Mouse (Mus musculus) c-Kit-positive CD71-positive TER-119-positive erythroid progenitor cells, embryonic 14.5 days (primary cell): ENCODE measurements around the gene Slc23a2.

Source experiments
- DNase-seq: peaks from one replicate; pipeline ENCODE4 v3.0.0-alpha.2; 2013; ENCODE audit warnings: low spot score

Gene Slc23a2

DNA sequence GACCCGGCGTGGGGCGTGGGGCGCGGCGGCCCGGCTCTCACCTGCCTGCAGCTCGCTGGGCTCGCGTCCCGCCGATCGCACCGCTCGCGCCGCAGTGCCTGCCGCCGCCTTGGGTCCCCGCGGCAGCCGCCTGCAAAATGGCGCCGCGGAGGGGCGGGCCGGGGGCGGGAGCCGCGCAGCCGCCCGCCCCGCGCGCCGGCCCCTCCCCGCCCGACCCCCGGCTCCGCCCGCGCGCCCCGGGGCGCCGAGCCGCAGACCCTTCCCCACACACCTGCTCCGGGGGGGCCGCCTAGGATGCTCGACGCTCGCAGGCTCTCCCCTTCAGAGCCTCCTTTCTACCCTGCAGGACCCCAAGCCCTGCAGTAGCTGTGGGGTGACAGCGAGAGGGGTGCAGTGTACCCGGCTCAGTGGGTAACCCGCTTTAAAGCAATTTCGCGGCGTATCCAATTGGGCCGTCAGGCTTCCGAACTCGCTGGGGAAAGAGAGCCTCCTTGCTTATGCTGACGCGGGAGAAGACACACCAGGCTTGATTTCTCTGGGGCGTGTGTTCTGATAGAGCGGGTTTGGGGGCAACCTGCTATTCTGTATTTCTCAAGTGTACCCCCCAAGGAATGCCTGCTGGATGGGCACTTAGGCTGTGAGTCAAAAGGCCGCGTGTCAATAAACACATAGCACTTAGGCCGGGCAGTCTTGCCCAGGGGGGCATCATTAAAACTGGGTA lies at the start of gene Slc23a2:
Slc23a2 (minus strand) TSS at position 138 of the 721 bp plus-strand sequence.
- no peak for DNase-seq

DNA sequence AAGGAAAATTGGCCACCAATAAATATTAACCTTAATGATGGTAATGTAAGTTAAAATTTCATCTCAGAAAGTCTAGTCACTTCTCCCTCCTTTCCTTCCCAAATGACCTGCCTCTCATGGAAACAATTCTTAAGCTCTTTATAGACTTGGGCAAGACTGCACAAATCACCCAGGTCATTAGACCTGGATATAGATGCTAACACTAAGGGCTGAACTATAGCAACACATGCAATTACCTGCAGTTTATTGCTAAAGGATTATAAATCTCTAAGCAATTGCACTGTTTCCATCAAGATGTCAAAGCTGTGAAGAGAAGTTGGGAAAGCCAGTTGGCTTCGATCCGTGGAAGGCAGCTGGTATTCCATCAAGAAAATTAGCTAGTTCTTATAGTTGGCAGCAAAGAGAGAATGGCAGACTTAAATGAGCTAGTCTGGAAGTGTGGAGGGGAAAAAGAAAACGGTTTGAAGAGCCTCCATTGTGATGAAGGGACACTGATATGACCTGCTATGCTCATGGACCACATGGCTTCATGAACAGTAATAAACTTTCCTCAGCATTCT lies 45.8 kb upstream of the Slc23a2 start:
- DNase-seq, result no peak

DNA sequence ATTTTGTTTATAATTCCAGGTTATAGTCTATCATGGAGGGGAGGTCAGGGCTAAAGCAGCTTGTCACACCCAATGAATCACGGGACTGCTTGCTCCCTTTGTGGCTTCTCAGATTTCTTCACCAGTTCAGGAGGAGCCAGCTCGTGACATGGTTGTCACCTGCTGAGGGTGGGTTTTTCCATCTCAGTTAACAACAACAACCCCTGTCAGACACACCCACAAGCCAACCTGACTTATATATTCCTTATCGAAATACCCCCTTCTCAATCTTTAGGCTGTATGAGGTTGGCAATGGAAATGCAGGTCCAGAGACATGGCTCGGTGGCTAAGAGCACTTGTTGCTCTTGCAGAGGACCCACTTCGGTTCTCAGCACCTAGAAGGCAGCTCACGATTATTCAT lies 39.0 kb upstream of the Slc23a2 start:
- DNase-seq, result no peak

DNA sequence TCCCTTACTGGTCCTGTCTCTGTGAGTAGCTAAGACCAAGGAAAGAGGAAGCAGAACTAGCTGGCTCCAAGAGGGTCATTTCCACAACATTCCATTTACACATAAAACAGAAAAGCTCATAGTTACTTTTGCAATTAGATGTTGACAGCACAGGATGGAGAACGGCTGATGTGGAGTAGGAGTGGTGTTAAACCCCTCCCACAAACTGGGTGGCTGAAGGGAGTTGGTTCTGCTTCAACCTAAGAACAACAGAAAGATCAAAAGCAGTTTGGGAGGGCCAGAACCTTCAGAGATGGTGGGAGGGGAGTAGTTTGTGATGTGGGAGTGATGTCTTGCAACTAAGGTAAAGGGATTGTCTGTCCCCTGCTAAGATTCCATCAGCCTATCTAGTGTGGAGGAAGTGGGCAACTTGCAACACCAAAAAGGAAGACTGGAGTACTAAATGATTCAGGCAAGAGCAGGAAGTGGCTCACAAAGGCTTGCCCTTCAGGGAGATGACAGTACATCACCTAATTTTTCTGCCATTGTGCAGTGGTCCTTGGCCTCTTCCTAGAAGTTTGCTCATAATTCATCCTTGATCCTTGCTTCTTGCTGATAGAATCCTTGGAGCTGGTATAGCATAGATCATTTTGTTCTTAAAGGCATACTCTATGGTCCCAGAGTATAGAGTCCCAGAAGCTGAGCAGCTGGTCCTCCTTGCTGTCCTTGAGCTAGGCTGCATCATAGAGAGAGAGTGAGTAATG lies 35.7 kb upstream of the Slc23a2 start:
- DNase-seq, result no peak

DNA sequence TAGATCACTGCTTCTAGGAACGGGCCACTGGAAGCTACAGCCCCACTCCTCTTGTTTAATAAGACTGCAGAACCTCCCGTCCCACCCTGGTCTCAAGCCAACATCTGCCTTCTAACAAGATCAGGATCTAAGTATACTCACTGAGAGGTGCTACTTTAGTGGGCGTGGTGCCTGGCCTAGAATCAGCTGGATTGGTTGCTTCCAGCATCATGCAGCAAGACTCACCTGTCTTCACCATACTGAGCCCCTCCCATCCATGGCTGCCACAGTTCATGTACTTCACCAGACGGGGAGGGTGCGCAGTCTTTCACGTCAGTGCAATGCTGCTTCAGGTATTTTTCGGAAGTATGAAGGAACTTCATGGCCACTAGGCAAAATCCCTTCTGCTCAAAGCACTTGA lies 34.5 kb upstream of the Slc23a2 start:
- no peak for DNase-seq

DNA sequence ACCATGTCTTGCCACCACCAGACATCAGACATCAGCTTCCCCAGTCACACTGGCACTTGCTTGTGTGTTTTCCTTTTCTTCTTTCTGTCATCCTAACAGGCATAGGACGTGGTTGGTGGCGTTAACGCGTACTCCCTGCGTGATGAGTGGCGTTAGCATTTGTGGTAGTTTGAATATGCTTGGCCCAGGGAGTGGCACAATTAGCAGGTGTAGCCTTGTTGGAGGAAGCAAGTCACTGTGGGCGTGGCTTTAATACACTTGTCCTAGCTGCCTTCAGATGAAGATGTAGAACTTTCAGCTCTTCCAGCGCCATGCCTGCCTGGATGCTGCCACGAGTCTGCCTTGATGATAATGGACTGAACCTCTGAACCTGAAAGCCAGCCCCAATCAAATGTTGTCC lies 32.5 kb upstream of the Slc23a2 start:
- no peak for DNase-seq

DNA sequence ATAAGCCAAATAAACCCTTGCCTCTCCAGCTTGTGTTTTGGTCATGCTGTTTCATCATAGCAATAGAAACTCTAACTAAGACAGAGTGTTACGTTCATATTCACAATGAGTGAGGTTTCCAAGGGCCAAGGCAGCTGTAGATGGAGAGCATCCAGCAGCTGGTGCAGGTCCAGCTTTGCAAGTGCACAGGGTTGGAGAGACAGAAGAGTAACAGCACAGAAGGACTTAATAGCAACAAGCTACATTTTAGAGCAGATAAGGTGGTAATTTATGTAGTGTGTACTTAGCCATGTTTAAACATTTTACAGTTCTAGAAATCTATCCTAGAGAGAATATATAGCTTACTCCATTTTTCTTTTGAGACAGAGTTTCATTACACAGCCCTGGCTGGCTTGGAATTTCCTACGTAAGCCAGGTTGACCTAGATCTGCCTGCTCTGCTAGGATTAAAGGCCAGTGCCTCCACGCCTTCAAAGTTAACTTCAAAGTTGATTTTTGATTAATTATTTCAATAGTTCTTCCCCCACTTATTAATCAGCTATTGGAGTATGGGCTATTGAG lies 31.5 kb upstream of the Slc23a2 start:
- DNase-seq, result no peak

DNA sequence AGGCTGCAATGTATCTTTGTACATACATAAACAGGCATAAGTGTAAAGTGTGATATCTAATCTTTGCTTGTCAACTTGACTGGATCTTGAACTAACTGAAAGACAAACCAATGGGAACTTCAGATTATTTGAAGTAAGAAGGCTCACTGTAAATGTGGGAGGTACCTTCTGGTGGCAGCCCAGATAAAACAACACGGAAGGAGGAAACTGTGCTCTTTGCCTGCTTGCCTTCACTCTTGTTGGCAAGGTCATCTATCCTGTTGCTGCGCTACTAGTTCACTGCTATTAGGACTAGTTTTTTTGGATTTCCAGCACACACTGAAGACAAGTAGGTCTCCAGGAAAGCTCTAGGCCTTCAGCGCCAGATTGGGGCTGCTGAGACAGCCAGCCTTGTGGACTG lies 29.1 kb upstream of the Slc23a2 start:
- no peak for DNase-seq

DNA sequence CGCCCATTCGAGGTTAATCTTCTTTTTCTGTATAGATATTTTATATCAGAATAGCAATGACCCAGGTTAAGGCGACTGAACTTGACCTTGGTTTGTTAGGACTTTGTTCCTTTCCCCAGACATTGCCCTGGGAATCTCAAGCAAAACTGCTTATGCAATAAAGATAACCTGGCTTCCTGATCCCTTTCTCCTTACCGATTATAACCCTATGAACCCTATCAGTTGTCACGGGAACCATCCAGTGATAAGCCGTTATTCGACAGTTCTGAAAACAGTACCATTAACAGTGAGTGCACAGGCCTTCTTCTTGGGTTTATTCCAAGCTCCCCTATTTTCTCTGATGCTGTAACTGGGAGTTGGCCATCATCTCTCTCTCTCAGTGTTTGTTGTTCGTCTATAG lies 27.0 kb upstream of the Slc23a2 start:
- no peak for DNase-seq

DNA sequence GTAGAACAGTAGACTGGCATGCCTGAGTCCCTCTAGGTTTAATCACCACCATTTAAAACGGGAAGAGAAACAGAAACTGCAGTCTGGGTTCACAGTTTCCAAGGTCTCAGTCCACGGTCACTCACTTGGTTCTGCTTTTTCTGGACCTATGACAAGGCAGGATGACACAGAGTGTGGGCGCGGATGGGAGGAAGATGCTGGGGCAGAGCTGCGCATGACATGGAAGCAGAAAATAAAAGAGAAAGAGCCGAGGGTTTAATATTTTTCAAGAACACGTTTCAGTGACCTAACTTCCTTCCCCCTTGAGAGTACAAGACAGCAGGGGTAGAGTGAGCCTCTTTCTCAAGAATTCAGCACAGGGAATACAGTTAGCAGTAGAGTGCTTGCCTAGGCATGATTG lies 24.2 kb upstream of the Slc23a2 start:
- no peak for DNase-seq

DNA sequence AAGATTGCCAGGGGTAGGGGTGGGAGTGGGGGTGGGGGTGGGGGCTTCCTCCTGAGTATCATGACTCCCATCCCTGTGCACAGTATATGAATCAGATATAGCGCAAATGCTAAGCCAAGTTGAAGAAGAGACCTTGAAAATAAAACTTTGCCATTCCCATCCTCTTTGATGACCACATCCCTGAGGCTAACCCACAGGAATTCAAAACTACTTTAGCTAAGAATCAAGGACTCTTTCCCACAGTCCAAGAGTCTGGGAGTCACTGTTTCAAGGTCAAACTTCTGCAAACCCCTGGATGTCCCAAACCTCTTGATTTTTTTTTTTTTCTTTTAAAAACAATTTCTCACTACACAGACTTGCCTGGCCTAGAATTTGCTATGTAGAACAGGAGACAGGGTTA lies 18.7 kb upstream of the Slc23a2 start:
- no peak for DNase-seq

DNA sequence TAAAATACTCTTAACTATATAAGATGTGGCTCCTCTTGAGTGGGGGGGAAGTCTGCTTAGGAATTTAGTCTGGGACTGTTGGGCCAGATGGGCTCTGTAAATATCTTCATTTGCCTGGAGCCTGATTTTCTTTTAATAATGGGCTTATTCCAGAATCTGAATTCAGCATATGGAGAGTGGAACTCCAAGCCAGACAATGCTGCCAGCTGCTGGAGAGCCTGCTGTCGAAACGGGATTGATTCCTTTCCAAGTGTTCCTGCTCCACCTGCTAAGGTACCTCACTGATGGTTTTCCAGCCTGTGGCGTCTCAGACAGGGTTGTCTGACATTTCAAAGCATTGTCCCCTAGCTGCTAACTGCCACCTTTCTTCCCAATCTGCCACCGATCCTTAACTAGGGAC lies 12.6 kb upstream of the Slc23a2 start:
- no peak for DNase-seq

DNA sequence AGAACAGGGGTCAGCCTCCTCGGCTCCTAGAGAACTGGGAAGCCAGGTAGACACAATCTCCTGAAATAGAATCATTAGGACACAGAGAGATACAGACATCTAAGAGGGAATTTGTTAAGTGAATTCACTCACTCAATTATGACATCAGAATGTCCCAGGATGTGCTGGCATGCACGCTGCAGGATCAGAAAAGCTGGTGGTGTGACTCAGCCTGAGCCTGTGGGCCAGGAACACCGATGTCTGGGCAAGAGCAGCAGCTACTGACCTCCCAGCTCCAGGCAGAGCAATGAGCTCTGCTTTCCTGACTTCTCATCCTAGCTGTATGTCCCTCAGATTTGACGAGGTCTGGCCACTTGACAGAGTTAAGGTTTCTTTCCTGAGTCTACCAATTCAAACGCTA lies 7.8 kb upstream of the Slc23a2 start:
- no peak for DNase-seq

DNA sequence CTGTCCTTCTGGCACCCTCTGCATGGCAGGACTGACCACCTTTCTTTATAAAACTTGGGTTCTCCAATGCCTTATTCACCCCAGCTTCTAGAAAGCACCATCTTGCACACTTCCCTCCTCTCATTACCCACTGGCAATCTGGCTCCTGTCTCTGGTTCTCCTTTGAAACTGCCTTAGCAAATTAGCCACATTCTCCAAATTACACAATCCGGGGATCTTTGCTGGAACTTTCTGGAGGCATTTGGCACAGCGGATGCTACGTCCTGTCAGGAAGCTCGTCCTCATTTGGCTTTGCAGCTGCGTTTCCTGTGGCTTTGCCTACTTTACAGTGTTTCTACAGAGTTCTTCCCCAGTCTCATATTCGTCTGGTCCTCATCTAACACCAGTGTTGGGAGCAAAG lies 6.7 kb upstream of the Slc23a2 start:
- DNase-seq, result no peak

DNA sequence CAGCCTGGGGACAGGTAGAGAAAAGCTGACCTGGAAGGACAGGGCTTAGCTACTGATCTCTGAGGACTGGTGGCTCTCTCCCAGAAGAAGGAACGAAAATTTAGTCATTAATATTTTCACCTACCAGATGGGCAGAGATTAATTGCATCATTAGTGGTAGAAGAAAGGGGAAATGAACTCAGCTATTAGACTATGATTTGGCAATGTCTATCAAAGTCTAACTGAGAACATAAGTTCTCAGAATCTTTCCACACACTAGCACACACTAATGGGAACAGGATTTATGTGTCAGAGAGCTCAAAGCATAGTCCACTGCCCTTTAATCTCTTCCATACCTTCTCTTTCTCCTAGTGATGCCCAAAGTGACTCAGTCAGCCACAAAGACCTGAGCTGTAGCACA lies 6.0 kb upstream of the Slc23a2 start:
- DNase-seq, result no peak

DNA sequence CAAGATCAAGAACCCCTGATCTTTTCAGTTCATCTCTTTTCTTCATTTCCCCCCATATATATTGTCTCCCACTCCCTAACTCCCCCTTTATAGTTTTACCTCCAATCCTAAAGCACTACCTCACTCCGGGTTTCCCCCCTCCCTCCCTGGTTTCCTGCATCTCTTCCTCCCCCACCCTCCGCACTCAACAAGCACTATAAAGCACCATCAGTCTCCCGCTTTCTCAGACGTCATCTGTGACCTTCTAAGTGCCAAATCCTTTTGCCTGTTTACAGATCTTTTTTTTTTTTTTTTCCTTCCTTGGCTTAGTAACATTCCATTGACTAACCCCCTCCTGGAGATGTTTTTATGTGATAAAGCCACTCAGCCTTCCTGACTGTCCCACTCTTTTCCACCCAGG lies 1.6 kb upstream of the Slc23a2 start:
- DNase-seq, result no peak

DNA sequence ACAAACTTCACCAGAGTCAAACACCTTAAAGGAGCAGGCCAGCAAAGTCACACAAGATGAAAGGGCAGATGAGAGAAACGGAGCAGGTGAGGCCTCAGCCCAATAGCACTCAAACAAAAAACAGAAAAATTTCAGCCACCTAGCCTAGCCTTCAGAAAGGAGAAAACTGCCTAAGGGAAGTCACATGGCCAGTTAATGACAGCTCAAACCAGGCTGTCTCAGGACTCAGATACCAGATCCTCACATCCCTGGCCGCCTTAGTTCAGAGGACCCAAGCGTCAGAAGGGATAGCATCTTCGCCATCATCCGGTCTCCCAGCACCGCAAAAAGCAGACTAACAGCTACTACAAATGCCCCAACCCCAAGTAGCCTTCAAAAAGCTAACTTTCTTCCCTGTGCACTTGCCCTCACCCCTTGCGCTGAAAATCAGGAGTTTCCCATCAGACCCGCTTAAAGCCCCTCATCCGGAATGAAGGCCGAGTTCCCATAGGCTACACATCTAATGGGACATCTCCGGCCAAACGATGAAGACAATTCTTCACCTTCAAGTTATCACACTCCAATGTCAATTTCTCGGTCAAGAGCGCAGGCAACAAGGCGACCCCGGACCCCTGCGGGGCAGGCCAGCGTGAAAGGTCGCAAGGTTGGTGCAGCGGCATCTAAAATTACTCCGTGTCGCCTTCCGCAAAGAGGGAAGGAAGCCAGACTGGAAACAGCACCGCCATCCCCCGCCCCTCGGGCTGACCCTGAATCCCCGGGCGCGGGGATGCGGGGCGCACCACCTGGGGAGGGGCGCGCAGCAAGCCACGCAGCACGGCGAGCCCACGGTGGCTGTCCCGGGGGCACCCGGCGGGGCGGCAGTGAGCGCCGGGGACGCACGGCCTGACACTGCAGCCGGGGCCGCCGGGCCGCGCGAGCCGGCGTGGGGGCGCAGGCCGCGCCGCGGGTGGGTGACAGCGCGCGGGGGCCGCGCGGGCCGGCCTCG lies 673 bp downstream of the Slc23a2 start:
- no peak for DNase-seq

DNA sequence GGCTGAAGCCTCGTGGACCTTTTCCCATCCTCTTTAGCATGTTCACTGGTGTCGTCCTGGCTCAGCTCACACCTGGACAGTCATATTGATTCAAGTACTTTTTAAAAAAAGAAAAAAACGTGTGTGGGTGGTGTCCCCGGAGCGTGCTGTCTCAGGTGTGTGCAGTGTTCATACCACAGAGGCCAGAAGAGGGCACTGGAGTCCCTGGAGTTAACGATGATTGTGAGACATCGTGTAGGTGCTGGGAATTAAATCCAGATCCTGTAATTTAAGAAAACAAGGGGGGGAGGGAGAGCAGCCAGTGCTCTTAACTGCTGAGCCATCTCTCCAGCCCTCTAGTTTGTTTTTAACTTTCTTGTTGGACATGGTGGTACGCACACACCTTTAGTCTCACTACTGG lies 2.3 kb downstream of the Slc23a2 start:
- DNase-seq, result no peak

DNA sequence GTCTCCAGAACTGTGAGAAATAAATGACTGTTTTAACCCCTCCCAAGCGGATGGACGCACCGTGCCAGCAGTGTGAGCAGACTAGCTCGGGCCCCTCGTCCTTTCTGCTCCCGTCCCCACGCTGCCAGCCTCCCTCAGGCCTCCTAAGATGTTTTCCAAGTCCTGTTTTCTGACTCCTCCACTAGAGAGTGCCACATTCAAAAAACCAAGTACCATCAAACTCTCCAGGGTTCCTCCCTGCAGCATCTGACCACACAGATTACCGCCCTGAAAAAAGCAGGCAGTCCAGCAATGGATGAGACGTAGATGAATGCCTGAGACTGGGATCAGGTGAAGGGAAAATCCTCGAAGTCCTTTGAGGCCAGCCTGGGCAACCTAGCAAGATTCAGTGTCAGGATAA lies 4.4 kb downstream of the Slc23a2 start:
- no peak for DNase-seq

DNA sequence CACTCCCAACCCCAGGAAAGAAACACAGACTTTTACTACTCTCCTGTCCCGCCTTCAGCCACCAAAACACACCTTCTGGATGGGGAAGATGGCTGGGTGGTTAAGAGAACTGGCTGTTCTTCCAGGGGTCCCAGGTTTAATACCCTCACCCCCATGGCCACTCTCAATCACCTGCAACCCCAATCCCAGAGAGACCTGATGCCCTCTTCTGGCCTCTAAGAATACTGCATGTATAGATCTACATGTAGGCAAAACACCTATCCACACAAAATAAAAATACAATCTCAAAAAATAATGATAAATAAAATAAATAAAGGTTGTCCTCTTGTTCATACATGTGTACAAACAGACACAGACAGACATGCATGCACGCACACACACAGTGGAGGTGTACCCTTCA lies 5.8 kb downstream of the Slc23a2 start:
- no peak for DNase-seq

DNA sequence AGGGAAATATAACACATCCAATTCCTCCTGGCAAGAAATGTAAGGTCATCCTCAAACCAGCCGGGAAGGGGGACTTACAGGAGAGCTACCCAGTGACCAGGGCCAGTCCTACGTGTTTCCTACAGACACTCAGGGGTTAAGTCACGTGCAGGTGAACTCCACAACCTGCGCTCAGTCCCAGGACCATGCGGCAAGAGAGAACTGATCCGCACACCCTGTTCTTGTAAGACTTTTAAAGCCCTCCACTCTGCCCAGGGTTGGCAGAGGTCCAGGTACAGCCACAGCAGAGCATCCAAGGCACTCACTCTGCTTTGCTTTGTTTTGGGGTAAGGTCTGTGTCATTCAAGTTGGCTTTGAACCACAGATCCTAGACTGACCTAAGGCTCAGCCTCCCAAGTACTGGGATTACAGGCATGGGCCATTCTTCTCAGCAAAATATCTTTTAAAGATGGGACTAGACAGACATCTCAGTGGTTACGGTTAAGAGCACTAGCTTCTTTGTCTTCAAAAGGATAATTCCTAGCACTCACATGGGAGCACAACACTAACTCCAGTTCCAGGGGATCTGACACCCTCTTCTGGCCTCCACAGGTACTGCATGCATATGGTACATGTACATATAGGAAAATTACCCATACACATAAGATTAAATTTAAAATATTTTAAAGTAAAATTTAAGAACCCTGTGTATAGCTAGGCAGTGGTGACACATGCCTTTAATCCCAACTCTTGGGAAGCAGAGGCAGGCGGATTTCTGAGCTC lies 8.9 kb downstream of the Slc23a2 start:
- no peak for DNase-seq
